Mouse (Mus musculus): ENCODE data around the gene Cldn3. TPM values are rescaled to one million over a fixed set of nuclear protein-coding genes. Genes with fewer than 3 reads are reported as not detected.
A peak's percentile ranks its signal among the peaks of the same experiment; 100 is the strongest.

Cldn3 gene
- total and polyA plus RNA-seq, 2 experiments from 2014 or later, result 2.2 to 3.0 TPM

DNA sequence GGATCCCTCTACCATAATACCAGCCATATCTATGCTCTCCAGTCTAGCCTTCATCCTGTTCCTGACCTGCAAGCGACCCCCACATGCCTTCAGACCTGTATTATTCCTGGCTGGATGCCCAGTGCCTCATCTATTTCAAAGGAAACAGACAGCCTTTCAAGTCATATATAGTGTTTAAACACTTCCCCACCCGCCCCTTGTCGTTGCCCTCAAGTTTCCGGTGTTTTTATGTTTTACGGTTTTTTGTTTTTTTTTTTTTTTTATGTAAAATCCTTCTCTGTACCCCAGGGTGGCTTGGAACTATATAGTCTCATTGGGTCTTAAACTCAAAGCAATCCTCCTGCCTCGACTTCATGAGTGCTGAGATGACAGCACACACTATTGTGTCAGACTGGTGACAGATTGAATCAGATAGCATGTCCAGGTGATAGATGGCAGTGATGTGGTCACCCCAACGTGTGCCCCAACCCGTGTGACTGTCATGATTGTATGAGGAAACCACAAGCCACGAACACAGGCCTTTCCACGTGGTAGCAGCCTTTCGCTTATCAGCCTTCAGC lies 38.7 kb downstream of the Cldn3 start:
- no peaks in the 10 kb centered on the region for H3K9me3 ChIP-seq (ENCODE audit: low read length)
- TF ChIP-seq CTCF (IDR thresholded peaks at IDR 0.05), result no peak
- peak overlapping the region; percentile 70 for H3K4me3 ChIP-seq (ENCODE audit: low read depth, low read length)
- WGBS, result 75% methylated on average over 11 of the region's 11 CpGs
- ATAC-seq (ENCODE audit: low FRiP score) (no peak), DNase-seq (ENCODE audit: low spot score) (no peak)
- peaks cover 18% of the 10 kb centered on the region; the same call in 1 of the 2 replicates for H3K4me1 ChIP-seq (ENCODE audit: insufficient read depth, low read length)
- H3K27me3 ChIP-seq (ENCODE audit: insufficient read depth, low read length), result no peaks in the 10 kb centered on the region
- peak overlapping the region; percentile 93 for H3K4me2 ChIP-seq (ENCODE audit: low read depth, low read length, poor library complexity, severe bottlenecking)
- H3K27ac ChIP-seq (ENCODE audit: low read depth, low read length), result no peak overlapping the region
- no peak overlapping the region for H3K9ac ChIP-seq (replicated peaks; ENCODE audit: low read length, poor library complexity, severe bottlenecking)
- H3K36me3 ChIP-seq (ENCODE audit: insufficient read depth, low read length), result no peaks in the 10 kb centered on the region

DNA sequence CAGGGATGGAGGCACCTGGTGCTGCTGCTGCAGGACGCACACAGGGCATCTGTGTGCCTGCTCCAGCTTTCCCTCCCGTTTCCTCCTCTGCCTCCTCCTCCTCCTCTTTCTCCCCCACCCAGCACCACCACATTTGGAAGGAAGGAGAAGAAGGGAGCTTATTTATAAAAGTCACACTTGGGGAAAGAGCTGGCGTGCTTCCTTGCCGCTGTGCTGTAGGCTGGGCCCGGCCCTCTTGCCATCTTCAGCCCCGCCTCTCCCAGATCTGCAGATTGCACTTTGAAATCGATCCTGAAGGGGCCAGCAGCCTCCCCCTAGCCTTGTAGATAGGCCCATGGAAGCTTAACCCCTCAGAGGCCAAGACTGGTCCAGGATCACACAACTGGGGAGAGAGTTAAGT lies 39.9 kb downstream of the Cldn3 start:
- peak overlapping the region; percentile 28; the same call in 1 of the 2 replicates for H3K4me2 ChIP-seq (ENCODE audit: low read depth, low read length, poor library complexity, severe bottlenecking)
- TF ChIP-seq CTCF (IDR thresholded peaks at IDR 0.05), result no peak
- H3K9me3 ChIP-seq (ENCODE audit: low read length), result no peaks in the 10 kb centered on the region
- H3K4me3 ChIP-seq (ENCODE audit: low read depth, low read length), result no peak overlapping the region
- WGBS, result 20% methylated on average over 7 of the region's 7 CpGs
- H3K27me3 ChIP-seq (ENCODE audit: insufficient read depth, low read length), result no peaks in the 10 kb centered on the region
- DNase-seq (ENCODE audit: low spot score), result no peak
- no peaks in the 10 kb centered on the region for H3K36me3 ChIP-seq (ENCODE audit: insufficient read depth, low read length)
- H3K27ac ChIP-seq (ENCODE audit: low read depth, low read length), result no peak overlapping the region
- ATAC-seq (ENCODE audit: low FRiP score), result no peak
- no peak overlapping the region for H3K9ac ChIP-seq (replicated peaks; ENCODE audit: low read length, poor library complexity, severe bottlenecking)
- peaks cover 18% of the 10 kb centered on the region; the same call in 1 of the 2 replicates for H3K4me1 ChIP-seq (ENCODE audit: insufficient read depth, low read length)

DNA sequence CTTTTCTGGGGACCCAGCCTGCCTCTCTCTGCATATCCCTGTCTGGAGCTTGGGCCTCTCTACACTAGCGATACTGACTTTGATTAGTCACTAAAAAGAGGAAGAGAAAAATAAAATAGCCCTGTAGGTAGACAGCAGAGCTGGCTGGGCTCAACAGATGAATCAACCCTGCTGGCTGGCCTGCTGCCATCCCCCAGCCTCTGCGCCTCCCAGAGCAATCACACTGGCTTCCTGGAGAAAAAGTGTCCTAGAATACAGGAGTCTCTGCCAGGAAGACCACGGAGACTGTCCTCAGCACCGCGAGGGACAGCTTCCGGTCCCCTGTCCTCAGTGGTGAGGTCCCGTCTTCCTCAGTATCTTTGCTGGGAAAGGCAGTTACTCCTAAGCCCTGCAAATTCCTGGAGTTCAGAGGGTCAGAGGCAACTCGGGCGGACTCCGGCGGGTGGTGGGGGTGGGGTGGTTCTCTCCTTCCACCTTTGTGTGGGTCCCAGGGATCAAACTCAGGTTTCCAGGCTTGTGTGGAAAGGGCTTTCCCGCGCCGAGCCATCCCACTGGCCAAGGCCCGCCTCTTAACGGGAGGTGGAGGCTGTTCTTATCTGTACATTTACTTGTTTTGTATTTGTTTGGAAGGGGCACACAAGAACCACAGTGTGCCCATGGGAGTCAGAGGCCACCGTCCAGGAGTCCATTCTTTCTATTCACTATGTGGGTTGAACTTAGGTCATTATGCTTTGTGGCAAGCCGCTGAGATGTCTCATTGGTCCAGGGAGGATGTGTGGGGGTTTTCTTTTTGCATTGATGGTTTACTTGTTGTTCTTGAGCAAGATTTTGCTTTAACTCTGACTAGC lies 43.2 kb downstream of the Cldn3 start:
- no peak overlapping the region for H3K4me3 ChIP-seq (ENCODE audit: low read depth, low read length)
- H3K4me2 ChIP-seq (ENCODE audit: low read depth, low read length, poor library complexity, severe bottlenecking), result peak overlapping the region; percentile 4; the same call in 1 of the 2 replicates
- H3K9me3 ChIP-seq (ENCODE audit: low read length), result no peaks in the 10 kb centered on the region
- no peaks in the 10 kb centered on the region for H3K36me3 ChIP-seq (ENCODE audit: insufficient read depth, low read length)
- peaks cover 10% of the 10 kb centered on the region; the same call in 1 of the 2 replicates for H3K4me1 ChIP-seq (ENCODE audit: insufficient read depth, low read length)
- H3K9ac ChIP-seq (replicated peaks; ENCODE audit: low read length, poor library complexity, severe bottlenecking), result no peak overlapping the region
- 69% methylated on average over 18 of the region's 18 CpGs for WGBS
- H3K27me3 ChIP-seq (ENCODE audit: insufficient read depth, low read length), result no peaks in the 10 kb centered on the region
- DNase-seq (ENCODE audit: low spot score) (peak; percentile 16), ATAC-seq (ENCODE audit: low FRiP score) (no peak)
- TF ChIP-seq CTCF (IDR thresholded peaks at IDR 0.05), result no peak
- no peak overlapping the region for H3K27ac ChIP-seq (ENCODE audit: low read depth, low read length)

DNA sequence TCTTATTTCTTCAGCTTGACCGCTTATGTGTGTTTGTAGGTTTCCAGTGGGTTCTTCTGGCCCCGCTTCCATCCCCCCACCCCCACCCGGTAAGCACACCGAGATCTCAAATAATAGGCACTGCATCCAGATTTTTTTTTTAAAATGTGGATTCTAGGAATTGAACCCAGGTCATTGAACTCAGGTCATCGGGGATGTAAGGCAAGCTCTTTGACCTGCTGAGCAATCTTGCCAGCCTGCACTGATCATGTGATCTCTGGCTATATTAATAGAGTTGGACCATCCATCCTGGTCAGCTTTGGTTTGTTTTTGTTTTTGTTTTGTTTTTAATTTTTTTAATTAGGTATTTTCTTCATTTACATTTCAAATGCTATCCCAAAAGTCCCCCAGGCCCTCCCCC lies 46.6 kb downstream of the Cldn3 start:
- no peak overlapping the region for H3K27ac ChIP-seq (ENCODE audit: low read depth, low read length)
- no peak overlapping the region for H3K4me2 ChIP-seq (ENCODE audit: low read depth, low read length, poor library complexity, severe bottlenecking)
- no peak for DNase-seq (ENCODE audit: low spot score)
- no peak overlapping the region for H3K4me3 ChIP-seq (ENCODE audit: low read depth, low read length)
- H3K9me3 ChIP-seq (ENCODE audit: low read length), result no peaks in the 10 kb centered on the region
- H3K4me1 ChIP-seq (ENCODE audit: insufficient read depth, low read length), result no peaks in the 10 kb centered on the region
- ATAC-seq (ENCODE audit: low FRiP score), result no peak
- peaks cover 3% of the 10 kb centered on the region; the same call in 1 of the 2 replicates for H3K36me3 ChIP-seq (ENCODE audit: insufficient read depth, low read length)
- TF ChIP-seq CTCF (IDR thresholded peaks at IDR 0.05), result no peak
- no peaks in the 10 kb centered on the region for H3K27me3 ChIP-seq (ENCODE audit: insufficient read depth, low read length)
- 93% methylated on average over 5 of the region's 5 CpGs for WGBS
- no peak overlapping the region for H3K9ac ChIP-seq (replicated peaks; ENCODE audit: low read length, poor library complexity, severe bottlenecking)

DNA sequence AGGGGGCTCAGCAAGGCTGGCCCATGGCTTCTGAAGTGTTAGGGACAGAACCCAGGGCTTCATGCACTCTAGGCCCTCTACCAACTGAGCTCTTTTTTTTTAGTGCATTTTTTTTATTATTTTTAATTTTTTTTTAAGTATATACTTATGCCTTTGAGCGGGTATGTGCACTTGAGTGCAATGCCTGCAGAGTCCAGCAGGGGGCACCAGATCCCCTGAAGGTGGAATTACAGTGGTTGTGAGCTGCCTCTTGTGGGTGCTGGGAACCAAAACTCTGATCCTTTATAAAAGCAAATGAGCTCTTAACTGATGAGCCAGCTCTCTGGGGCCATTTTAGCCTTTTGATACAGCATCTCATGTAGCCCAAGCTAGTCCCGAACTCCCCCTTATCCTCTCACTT lies 48.6 kb downstream of the Cldn3 start:
- TF ChIP-seq CTCF (IDR thresholded peaks at IDR 0.05), result peak; percentile 37; the same call in 1 of the 2 replicates
- no peak overlapping the region for H3K4me3 ChIP-seq (ENCODE audit: low read depth, low read length)
- no peaks in the 10 kb centered on the region for H3K9me3 ChIP-seq (ENCODE audit: low read length)
- H3K4me2 ChIP-seq (ENCODE audit: low read depth, low read length, poor library complexity, severe bottlenecking), result no peak overlapping the region
- no peaks in the 10 kb centered on the region for H3K27me3 ChIP-seq (ENCODE audit: insufficient read depth, low read length)
- 95% methylated on average over 2 of the region's 2 CpGs for WGBS
- H3K27ac ChIP-seq (ENCODE audit: low read depth, low read length), result no peak overlapping the region
- peaks cover 13% of the 10 kb centered on the region for H3K36me3 ChIP-seq (ENCODE audit: insufficient read depth, low read length)
- no peak for DNase-seq (ENCODE audit: low spot score)
- no peak for ATAC-seq (ENCODE audit: low FRiP score)
- H3K9ac ChIP-seq (replicated peaks; ENCODE audit: low read length, poor library complexity, severe bottlenecking), result no peak overlapping the region
- H3K4me1 ChIP-seq (ENCODE audit: insufficient read depth, low read length), result no peaks in the 10 kb centered on the region
